Mouse (Mus musculus) adrenal gland, adult 2 months (tissue): ENCODE measurements at regions not wholly inside any gene's neighbourhood (a gene's known extent, or its start where the extent isn't known, plus 50 kb on each side); places are given as distances from the start of the nearest gene placed in this dataset.
A peak's percentile ranks its signal among the peaks of the same experiment; 100 is the strongest.

Experiments
- DNase-seq: peaks from one replicate; pipeline ENCODE4 v3.0.0; 2021

DNA sequence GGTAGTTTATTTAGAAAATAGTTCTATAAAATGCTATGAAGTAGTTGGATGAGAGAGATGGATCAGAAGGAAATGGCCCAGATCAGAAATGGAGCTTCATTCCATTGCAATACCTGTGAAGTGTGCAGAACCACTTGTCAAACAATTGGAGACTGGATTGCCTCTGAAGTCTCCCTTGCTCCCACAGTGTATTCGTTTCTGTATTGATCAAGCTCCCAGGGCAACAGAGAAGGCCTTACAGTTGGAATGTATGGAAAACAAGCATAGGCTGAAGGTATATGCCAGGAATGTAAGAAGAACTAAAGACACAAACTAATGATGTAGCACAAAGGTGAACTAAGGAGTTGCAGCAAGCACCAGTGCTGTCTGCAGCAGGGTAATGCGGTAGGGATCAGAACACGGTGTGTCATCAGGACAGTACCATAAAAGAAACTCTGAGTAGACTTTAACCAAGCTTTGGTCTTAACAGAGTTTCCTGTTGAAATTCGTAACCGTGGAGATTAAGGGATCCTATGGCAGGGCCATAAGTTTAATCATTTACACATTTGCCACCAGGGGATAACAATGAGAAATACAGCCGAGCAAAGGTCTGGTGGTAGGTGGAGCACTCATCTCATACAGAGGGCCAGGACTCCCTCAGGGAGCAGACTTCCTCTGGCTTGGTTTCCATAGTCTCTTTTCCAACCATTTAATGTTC is 732.9 kb upstream of the 2610301B20Rik start:
- DNase-seq, result no peak

DNA sequence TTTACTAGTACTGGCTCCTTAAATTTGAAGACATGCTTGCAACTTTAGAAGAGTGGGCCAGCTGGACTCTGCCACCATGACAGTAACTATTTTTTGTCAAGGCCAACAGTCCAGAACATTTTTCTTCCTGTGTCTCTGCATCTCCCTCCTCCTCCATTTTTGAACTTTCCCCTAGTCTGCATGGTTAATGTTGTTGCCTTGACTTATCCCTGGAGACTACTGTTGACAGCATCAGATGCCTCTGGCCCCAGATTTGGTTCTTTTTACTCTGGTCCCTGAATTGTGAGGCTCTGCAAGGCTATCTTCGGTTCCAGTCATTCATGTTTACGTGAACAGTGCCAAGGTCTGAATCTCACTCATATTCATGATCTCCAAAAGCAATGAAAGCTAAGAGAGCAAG is 724.4 kb upstream of the 2610301B20Rik start:
- DNase-seq, result no peak

DNA sequence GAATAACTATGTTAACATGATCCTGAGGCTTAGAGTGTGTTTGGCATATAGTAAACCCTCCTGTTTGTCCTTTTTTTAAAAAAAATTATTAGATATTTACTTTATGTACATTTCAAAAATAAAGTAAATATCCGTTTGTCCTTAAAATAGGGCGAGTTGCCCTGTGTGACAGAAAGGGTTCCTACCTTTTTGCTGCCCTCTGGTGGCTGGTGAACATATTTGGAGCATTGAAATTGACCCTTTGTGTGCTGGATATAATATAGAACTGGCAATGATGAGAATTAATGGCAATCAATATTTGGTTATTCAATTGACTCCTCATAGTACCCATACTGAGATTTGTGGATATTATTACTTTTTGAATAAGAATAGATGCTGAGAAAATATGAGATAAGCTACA is 723.8 kb upstream of the 2610301B20Rik start:
- peak; percentile 9 for DNase-seq

DNA sequence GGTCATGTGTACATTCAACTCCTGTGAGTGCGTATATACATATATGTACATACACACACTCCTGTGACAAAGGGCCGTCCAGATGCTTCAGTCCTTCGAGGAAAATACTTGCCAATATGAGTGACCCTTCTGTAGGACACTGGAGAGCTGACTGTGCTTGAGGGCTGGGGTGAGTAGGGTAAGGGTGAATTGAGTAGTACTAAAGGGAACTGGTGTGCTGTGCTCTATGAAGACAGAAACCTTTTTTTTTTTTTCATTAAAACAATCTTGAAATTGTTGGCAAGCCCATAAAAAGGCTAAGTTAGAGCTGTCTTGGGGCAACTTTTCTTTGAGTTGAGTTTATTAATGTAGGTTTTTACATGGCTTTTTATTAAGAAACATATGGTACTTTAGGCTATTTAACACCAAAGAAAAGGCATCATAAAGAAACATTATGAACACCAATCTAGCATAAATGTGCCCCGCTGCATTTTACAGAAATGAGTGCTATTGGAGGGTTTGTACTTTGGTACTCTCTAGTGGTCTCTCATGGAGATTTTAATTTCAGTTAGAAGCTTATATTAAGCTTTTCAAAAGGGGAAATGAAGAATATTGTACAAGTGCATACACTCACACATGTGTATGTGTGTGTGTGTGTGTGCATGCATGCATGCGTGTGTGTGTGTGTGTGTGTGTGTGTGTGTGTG is 718.5 kb upstream of the 2610301B20Rik start:
- DNase-seq, result no peak

DNA sequence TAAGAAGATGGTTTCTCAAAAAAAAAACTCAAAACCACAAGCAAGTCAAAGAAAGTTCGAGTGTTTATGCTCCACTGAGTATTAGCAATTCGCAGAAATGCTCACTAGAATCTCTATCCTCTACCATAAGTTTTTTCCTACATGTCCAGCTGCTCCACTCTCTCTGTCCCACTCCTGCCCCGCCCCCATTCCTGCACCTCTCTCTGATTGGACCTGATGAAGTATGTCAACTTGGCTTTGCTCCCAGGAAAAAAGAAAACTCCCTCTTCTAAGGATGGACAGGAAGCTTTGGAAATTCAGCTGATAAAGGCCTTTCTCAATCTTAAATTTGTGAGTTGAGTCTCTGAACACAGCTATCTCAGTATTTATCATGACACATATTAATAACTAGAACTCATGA is 684.4 kb upstream of the 2610301B20Rik start:
- no peak for DNase-seq

DNA sequence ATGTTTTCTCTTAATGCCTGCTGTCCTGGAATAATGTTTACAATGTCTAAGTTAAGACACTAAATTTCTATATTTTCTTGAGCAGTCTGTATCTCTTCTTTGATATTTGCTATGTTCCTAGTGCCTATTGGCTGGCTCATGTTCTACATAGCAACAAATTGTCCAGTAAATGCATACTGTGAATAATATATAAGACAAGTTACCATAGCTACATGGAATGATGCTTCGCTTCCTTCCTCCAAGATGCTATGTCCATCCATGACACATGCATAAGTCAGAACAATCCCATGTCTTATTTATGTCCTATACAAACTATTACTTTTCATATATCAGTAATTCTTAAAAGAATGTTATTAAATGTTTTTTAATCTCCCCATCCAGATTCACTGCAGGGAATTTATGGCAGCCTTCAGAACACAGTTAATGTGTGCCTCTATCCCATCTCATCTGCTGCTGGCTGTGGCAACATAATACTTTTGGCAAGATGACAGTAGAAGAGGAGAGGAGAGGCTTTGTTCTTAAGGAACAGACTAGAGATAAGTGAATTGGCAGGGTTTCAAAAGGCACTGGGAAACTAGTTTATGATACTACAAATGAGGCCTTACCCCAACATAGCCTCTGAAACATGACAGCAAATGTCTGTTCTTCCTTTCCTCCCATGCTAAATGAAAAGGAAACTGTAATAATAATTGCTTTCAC is 676.9 kb upstream of the 2610301B20Rik start:
- DNase-seq, result no peak

DNA sequence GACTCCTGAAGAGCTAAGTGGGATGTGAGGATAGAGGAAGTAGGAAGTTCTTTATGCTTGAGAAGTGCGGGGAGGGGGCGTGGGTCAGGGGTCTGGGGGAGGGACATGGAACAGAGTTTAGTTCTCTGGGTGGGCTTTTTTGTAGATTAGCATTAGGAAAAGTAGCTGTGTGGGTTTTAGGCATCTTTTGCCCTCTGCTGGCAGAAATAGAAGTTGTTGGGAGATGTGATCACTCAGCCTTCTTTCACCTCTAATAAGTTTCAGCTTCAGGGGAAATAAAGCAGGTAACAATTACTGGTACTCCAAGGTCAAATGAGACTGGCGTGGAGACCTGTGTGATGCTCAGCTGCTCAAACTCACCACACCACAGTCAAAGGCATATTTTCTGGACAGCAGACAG is 672.5 kb upstream of the 2610301B20Rik start:
- no peak for DNase-seq

DNA sequence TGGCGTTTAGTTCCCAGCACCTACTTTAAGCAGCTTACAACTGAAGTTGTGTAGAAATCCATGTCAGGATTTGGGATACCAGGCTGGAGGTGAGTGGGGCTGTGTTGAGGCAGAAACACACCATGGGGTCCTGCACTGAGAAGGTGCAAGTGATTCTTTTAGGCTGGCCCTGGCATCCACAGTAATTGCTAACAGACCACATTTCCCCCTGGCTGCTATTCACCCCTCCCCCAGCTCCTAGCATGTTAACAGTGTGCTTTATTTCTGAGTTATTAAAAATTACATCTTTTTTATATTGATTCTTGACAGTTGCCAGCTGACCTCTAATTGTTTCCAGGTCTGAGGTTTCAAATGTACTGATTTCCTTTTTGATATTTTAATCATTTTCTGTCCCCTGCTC is 670.1 kb upstream of the 2610301B20Rik start:
- DNase-seq, result no peak

DNA sequence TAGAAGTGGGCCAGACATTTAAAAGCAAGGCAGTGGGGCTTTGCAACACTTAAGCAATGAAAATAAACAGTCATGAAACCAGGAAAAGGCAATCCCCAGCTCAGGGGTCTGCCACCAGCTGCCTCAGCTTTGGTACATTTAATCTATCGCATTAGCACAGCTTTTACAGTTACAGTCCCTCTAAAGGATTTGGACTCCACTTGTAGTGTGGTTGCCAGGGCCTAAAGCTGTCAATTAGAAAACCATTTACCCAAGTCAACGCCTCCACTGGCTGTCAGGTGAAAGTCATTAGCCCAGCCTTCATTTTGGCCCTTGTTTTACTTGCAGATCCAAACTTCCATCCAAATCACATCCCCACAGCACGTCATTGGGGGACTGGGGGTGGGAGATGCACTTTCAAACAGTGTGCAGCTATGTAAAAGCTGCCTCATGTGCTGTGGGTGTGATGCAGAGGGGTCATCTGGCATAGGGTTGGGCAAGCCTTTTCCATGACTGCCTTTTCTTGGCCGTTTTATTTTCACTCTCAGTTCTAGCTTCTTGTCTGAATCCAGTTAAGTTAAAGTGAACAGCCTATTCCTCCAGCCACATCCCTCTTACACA is 664.9 kb upstream of the 2610301B20Rik start:
- DNase-seq, result no peak

DNA sequence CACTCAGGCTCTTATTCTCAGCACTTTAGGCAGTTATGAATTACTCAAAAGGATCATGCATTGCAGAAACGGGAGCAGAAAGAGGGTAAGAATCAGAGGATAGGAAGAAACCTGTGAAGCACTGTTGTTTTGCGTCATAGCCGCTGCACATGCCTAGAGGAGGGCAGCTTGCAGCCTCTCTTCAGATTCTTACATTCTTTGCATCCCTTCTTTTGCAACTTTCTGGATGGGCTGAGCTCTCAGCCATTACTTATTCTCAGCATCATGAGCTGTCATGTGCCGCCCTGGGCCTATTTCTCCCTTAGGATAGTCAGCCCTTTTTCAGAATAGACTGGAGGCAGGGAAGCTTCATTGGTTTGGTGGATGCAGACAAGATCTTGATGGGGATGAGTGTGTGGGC is 663.0 kb upstream of the 2610301B20Rik start:
- DNase-seq, result no peak

DNA sequence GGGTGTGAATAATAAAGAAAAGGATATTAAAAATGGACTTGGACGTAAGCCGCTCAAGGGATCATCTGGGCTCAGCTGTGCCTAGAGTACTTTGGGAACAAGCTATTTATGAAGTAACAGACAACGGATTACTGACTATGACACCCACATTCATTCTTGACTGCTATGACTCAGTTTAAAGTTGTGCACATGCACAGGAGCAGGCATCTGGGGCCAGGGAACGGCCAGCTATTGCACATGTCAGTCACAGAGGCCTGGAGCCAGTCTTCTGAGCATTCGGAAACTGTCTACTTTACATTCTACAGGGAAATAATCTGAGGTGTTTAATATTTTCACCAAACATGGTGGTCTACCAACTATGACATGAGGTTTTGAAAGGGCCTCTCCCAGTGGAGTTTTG is 639.0 kb upstream of the 2610301B20Rik start:
- DNase-seq, result no peak

DNA sequence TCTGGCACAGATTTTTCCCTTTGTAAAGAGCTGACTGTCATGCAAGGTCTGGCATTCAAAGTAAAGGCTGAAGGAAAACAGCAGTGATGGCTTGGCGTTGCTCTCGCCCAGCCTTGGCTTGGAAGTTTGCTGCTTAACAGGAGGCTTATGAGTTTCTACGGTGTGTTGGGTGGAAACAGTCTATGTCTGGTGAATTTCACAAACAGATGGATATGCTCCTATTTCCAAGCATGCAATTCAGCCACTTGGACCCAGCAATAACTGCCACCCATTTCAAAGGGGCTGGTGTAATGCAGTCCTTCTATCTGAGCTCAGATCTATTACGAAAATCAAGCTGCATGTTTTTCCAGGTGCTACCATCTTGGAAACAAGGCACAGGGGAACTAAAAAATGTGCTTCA is 632.2 kb upstream of the 2610301B20Rik start:
- DNase-seq, result no peak

DNA sequence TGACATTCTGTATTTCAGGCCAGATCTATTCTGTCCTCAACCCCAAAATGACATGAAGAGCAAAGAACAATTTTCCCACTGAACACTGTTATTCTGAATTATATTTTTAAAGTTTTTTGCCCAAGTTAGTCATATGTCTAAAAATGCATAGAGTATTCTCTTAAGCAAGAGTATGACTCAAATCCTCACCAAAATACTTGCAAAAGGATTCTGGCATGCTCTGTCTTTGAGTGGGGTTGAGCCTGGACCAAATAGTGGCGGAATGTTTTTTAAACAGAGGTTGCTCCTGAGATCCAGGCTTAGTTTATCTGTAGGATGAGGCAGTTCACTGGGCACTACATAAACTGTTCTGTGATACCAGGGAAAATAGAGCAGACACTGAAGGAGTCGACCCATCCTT is 631.4 kb upstream of the 2610301B20Rik start:
- DNase-seq, result no peak

DNA sequence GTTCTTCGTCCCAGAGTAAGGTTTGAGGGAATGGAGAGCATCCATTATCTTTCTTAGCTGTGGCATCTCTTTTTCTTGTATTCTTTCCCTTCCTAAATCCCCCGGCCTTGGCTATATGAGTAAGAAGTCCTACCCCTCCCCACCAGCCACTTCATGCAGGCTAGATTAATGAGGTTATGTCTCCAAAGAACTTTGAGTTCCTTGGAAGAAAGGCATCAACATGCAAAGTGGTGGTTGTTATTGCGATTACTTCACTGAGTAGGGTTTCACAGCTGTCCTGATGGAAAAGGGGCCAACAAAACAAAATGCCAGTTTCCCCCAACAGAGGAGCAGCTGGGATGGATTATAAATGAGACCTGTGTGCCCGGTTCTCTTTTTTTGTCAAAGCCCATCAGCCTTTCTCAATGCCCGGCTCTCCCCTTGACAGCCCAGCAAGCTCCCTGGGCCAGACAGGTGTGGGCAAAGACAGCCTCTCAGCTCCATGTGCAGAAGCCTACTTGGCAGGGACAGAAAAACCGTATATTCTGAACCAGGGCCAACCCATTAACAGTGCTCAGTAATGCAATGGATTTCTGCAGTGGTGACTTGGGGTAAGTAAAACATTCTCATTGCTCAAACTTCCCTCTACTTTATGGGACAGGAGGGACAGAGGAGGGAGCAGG is 620.1 kb upstream of the 2610301B20Rik start:
- DNase-seq, result no peak

DNA sequence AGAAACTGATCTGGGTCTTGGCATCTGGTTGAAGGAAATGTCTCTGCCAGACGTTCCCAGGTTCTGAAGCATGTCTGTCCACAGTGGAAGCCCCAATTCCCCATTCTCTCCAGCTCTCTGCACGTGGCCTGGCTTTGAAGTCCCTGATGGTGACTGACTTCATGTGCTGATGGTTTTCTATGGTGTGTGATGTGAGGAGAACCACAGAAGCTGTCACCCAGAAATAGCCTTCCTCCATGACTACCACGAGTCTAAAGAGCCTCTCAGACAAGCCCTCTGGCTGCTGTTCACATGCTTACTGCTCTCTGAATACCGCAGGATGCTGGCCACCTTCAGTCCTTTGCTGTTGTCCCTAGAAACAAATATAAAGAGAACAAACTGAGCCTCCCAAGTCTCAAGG is 616.8 kb upstream of the 2610301B20Rik start:
- no peak for DNase-seq

DNA sequence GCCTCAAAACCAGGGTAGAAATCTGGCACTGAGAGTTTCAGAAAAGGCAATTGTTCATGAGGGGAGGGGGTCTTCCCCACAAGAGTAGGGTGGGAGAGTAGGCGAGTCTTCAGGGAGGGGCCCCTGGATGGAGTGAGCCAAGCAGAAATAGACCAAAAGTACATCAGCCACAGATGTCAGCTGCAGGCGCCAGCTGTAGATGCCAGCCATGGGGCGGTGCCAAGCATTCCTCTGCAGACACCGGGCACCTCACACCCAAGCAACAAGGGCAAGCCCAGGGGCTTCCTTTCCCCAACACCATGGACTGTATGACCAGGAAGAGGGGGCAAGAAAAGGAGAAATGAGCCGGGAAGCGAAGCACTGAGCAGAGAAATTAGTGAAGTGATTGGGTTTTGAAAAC is 613.9 kb upstream of the 2610301B20Rik start:
- DNase-seq, result no peak

DNA sequence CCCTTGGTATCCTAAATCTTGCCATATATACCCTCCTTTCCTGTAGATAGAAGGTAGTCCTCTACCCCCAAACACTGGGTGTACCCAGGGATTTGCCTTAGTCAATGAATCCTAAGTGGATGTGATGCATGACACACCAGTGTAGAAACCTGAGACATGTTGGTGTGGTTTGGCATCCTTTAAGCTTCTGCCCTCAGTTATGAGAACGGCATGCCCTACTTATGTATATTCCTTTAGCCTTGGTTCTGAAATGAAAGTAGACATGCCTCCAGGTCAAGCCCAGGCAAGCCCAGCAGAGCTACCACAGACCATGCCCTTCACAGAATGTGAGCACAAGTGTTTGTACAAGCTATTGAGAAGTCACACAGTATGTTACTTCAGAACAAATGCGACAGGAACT is 608.4 kb upstream of the 2610301B20Rik start:
- DNase-seq, result no peak

DNA sequence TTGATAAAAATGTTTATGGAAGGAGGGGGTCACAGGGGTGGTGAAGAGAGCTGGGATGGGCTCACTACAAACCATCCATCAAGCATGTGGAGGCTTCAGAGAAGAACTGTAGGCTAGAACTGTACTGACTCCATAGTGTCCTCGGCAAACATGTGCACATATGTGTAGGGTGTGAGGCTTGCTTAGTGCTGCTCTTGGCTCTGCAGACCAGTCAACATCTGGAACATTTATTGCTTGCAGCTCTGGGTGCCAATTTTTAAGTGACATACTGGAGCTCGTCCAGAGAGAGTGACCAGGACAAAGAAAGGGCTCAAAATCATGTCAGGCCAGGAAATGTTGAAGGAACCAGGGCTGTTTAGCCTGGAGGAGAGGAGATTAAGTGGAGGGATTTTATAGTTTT is 588.7 kb upstream of the 2610301B20Rik start:
- DNase-seq, result no peak

DNA sequence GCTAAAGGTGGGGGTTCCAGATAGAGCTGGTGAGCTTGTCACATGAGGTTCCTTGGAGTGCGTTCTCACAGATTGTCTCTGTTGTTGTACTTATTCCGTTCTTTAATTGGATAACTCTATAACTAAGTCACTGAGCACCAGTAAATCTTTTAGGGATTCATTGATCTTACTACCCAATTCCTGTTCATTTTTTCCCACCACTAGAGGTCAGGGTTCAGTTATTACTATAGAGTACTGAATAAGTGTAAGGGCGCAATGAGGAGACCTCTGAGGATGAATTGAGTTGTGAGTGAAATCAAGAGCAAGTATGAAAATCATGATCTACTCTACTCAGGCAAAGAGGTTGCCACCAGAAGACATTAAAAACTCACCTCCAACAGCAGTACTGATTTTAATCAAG is 584.0 kb upstream of the 2610301B20Rik start:
- DNase-seq, result no peak

DNA sequence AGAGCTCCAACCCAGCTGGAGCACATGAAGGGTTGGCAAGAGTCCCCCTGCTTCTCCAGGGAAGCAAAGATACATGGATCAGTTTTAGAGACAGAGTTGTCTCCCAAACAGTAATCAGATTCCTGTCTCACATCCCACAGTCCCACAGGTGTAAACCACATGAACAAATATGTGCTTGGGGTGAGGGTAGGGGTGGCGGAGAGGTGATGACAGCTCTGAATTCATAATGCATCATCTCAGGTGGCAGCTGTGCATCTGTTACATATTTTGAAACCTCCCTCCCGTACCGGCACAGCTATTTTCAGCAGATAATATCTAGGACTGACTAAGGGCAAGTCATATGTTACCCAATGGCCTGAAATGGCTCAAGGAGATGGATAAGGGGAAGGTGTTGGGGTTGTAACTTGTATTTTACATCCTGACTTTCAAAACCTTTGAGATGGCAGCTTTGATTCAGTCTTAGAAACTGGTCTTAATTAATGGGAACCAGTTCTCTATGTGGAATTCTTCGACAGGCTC is 579.2 kb upstream of the 2610301B20Rik start:
- DNase-seq, result no peak

DNA sequence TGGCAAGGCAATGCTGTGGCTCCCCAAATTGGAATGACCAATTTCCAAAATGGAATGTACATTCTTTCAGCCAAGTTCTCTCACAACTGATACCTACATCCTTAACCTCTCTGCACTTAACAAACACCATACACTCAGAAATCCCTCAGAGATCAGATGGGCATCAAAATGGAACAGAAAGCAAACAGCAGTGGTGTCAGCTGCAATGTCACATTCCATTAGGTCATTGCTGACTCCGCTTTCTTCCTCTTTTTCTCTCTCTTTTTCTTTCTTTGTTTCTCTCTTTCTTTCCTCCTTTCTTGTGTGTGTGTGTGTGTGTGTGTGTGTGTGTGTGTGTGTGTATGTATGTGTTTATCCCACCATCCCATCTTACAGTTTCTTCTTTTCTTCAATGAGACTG is 578.1 kb upstream of the 2610301B20Rik start:
- DNase-seq, result no peak

DNA sequence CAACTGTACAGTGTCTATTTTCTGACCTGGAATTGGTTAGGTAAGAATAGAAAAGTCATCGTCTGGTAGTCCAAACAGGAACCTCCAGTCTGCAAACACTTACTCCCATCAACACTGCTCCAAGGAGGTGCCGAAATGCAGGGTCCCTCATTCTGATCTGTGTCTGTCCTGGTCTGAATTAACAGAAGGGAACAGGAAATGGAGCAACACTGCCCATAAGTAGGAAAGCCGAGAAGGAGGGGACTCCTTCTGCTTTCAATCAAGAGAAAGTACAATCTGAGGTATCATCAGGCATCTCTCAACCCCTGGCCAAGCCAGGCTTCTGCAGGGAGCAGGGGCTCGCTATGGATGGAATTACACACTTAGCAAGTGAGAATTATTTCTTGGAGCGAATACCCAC is 562.4 kb upstream of the 2610301B20Rik start:
- no peak for DNase-seq
